Mouse (Mus musculus) brain, embryonic 14.5 days (tissue): ENCODE measurements at regions not wholly inside any gene's neighbourhood (a gene's known extent, or its start where the extent isn't known, plus 50 kb on each side); places are given as distances from the start of the nearest gene placed in this dataset.

Experiments
- CTCF ChIP-seq: fragments of 200-500 bp; IDR thresholded peaks from 2 replicates; pipeline ENCODE4 v1.5.1; 2012; ENCODE audit warnings: inconsistent platforms, mild to moderate bottlenecking, moderate library complexity, borderline replicate concordance; ENCODE audit not compliant: insufficient read depth, insufficient read length; ENCODE audit errors: extremely low read depth
- POLR2A ChIP-seq: fragments of 200-500 bp; IDR thresholded peaks from 2 replicates; pipeline ENCODE4 v1.6.1; 2012; ENCODE audit warnings: mild to moderate bottlenecking, inconsistent platforms, borderline replicate concordance; ENCODE audit not compliant: poor library complexity, insufficient read depth, insufficient read length, severe bottlenecking; ENCODE audit errors: extremely low read depth

- TF ChIP-seq CTCF, result no peak
- TF ChIP-seq POLR2A, result no peak
These were observed 120.2 kb upstream of the Zfp217 start for GRCm38 (mm10) chr2:170268080-170268479.
